Mouse (Mus musculus) neutrophil, adult 5-6 weeks (primary cell): ENCODE results near the gene Sgf29. TPM values are rescaled to one million over a fixed set of nuclear protein-coding genes. Genes with fewer than 3 reads are reported as not detected.

ENCODE experiments used
- ATAC-seq: fragments of 151-379, 151-347 bp; 2 replicates; pipeline ENCODE4 v1.8.0; 2017; ENCODE audit warnings: mild to moderate bottlenecking, moderate TSS enrichment; ENCODE audit not compliant: insufficient number of reproducible peaks, poor library complexity, low FRiP score, severe bottlenecking; ENCODE audit errors: extremely low read depth
- total RNA-seq: library from RNA; stranded (forward); fragments of 200-1000 nt; gene quantifications from 2 replicates; pipeline ENCODE4 v1.2.3, GENCODE M21; 2017

Gene Sgf29
- total RNA-seq = 43.8 and 56.5 TPM in 2 replicates

DNA sequence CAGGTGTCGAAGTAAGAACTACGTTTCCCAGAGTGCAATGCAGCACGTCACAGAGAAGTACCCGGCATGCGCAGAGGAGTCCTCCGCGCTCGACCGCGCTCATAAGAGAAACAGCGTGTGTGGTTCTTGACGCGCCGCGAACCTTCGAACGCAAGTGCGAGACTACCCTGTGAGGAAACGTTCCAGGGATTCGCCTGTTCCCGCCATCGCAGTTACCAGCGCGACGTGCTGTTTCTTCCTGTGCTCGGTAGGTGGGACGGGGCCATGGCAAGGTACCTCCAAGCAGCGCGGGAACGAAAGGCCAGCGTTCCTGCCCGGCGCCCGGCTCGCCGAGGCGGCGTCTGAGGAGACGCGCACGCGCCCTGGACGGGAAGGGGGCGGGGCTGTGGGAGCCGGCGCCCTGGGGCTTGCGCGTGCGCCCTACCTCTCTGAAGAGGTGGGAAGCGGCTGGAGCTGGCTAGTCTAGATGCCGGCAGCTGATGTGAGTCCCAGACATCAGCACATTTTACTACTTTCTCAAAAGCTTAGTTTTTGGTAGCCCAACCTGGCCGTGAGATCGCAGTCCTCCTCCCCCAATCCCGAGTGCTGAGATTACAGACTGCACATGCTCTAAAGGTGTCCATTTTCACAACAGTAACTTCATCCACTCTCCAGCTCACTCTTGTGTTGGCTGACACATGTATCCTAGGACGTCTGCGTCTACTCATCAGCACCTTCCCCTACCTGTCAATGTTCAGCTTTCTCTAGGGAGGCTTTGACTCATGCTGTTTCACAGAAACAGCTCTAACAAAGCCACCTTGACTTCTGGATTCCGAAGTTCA, at the start of gene Sgf29:
Sgf29 (plus strand) TSS at position 79 of the 821 bp plus-strand sequence.
- peak; percentile 93 for ATAC-seq

DNA sequence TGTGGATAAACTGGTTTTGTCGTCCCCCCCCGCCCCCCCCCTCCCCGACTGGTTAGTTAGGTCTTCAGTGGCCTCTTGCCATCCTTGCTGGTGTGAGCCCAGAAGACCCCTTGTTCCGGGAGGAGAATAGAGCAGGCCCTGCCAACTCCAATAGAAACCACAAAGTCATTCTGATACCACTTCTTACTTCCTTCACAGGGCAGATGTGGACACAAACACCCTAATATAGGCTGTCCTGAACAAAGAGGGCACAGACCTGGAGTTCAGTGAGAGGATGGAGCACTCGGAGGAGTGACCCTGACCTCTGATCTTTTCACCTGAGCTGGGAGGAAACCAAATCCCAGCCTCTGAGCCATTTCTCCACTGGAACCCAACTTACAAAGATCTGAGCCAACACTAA, 47.2 kb upstream of the Sgf29 start:
- ATAC-seq = no peak

DNA sequence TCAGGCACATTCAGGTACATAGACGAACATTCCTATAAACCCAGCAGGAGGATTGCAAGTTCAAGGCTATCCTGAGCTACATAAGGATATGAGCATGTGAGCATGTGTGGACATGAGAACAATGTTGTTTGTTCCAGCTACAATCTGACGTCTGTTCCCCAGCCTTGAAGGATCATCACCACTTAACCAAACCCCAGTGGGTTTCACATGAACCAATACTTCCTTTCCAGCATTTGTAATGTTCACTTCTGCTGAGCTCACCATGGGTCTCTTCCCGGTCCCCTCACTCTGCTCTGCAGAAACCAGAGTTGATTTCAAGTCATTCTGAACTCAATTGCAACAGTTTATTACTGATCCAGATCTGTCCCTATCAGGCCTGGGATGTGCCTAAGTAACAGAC, 46.5 kb upstream of the Sgf29 start:
- ATAC-seq = no peak

DNA sequence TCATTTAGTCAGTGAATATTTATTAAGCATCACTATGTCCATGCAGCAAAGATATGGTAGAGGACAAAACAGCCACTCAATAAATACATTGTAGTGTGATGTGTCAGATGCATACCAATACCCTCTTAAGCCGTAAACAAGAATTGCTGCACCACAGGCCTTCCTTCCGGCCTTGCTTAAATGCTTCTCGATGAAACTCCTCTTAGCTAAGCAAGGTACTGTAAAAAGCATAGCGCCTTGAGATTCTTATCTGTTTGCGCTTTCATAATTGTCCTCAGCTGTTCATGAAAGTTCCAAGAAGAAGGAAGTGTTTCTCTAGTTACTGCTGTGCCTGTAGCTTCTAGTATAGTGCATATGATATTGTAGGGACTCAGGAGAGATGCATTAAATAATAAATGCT, 42.5 kb upstream of the Sgf29 start:
- ATAC-seq = no peak

DNA sequence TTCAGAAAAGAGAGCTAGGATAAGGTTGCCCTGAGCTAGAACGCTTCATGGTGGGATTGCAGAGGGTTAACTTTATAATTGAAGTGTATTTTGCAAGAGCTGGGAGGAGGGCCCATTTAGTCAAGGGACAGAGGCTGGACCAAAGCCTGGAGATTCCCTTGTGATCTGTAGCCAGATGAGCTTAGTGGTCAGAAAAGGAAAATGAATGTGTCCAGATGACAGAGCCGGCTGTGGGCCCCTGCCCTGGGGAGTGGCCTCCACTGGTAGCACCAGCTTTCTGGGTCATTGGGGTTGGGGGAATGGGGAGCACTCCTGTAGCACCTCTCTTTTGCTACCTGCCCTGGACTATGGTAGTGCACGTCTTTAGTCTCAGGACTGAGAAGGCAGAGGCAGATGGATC, 42.0 kb upstream of the Sgf29 start:
- ATAC-seq = no peak

DNA sequence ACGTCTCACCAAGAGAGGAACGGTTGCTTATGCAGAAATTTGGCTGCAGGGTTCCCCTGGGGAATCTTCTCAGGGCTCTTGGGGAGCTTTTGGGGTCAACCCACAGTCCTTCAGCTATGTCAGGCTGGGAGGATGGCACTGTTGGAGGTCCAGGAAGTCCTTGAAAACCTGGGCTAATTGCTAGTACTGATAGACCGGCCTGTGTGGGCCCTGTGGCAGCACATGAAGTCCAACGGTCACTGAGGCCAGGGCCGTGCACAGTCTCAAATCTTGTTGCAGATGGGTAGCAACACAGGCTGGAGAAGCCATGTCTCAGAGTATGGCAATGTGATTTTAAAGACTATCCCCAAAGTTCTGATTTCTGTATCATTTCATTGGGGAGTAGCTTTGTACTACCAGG, 41.3 kb upstream of the Sgf29 start:
- ATAC-seq = no peak

DNA sequence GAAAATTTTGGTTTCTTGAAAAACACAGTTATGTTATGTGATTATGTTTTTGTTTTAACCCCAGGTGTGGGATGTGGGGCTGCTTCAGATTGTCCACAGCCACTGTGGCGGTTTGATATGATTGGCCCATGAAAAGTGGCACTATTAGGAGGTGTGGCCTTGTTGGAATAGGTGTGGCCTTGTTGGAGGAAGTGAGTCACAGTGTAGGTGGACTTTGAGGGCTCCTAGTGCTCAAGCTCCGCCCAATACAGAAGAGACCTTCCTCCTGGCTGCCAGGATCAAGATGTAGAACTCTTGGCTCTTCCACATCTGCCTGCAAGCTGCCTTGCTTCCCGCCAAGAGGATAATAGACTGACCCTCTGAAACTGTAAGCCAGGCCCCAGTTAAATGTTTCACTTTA, 36.4 kb upstream of the Sgf29 start:
- no peak for ATAC-seq

DNA sequence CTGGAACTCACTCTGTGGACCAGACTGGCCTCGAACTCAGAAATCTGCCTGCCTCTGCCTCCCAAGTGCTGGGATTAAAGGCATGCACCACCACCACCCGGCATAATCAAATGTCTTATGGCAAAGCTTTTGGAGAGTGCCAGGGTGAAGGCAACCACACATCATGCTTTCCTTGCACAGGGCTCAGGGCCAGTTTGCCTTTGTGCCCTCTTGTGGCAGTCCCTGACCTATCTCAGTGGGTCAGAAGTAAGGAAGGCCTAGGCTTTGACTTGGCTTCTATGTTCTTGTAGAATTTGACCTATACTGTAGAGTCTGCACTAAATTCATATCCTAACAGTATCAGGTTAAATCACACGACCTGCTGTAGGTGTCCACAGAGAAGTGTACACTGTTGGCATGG, 32.4 kb upstream of the Sgf29 start:
- ATAC-seq = no peak

DNA sequence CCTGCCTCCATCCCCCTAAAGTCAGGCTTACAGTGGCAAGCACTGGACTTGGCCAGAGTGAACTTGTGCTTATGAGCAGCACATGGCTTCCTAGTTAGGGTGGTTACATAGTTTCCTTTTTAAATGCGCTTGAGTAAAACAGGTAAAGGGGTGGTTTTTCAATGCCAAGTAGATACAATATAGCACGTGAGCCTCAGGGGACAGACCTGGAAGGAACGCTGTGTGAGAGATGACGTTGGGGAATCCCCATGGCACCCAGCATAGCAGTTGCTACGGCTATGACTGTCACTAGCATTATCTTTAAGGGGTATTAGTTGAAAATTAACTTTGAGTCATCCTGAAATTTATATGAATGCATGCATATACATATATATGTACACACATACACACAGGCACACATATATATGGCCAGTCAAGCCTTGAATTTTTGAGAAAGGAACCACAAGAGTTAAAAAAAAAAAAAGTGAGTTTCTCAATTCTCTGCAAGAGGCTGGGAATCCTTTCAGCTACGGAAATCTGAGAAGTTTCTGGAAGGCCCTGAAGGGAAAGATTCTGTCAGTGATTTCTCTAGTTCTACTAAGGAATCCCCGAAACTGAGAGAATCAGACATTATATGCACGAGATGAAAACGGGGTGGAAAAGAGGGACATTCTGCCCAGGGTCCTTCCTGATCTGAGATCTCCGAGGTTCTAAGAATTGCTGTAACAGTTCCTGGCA, 29.4 kb upstream of the Sgf29 start:
- no peak for ATAC-seq

DNA sequence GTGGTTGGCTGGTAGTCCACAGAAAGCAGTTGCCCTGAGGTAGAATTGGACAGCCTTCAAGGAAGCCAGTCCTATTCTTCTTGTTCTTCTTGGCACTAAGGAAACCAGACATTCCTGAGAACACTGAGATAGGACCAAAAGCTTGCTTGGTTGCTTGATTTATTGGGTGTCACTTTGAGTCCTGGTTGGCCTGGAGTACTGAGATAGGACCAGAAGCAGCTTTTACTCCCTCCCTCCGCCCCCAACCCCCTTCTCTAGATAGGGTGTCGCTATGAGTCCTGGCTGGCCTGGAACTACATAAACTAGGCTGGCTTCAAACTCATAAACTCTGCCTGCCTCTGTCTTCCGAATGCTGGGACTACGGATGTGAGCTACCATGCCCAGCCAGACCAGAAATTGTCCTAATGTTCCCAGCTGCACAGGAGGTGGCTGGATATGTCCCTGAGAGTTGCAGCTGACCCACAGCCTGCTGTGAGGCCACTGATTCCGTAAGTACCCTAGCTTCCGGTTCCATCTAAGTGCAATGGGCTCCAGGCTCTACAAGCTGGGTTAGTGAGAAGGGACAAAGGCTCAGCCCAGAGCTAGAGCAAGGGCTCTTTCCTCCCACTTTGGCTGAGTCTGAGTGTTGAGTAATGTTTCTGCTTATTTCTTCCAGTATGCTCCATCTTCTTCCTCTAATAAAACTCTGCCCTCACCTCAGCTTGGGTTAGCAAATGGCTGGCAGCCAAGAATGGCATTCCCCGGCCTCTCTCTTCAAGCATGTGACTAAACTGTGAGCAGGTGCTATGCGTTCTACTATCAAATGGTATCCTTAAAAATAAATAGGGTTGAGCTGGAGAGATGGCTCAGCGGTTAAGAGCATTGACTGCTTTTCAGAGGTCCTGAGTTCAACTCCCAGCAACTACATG, 27.4 kb upstream of the Sgf29 start:
- ATAC-seq = no peak

DNA sequence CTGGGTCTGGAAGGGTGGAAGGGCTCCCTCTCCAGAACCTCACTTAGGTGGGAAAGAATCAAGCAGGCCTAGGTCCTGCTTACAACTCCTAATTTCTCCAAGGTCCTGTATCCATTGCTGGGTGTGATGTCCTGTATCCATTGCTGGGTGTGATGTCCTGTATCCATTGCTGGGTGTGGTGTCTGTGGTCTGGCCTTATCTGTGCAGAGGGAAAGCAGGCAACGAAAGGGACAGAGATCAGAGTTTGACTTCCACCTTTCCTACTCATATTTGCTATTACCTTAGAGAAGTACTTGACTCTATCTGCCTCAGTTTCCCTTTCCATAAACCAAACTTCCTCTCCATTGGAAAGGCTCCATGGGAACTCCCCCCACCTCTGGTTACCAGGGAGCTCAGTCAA, 25.7 kb upstream of the Sgf29 start:
- no peak for ATAC-seq

DNA sequence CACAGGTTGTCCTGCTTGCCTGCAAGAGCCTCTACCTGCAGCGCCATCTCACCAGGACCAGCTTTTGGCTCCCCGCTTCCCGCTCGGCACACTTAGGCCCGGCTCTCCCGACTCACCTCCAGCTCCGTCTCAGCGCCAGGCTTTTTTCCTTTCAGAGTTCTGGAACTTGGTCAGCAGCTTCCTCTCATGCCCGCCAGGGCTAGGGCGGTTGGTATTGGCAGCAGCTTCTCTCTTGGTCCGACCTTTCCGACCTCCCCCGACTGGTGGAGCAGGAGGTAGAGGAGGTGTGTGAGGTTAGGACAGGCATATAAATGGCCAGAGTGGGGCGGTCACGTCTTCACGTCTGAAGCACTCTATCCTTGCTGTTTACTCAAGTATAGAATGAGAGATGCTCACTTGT, 24.3 kb upstream of the Sgf29 start:
- ATAC-seq = no peak

DNA sequence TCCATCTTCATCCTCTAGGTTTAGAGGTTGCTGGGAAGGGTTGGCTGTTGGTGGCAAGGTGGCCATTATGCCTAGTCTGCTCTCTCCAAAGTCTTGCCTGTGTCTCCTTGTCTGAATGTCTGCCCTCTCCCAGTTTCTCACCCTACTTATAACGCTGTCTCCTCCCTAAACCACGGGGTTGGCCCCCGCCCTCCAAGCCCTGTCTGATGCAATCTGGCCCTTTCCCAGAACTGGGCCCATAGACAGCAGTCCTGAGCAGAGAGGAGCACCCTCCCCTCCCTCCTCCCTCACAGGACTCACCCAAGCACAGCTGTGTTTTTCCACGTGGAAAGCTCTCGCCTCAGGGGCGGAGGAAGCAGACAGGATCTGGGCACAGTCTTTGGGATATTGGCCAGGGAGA, 23.7 kb upstream of the Sgf29 start:
- ATAC-seq = no peak

DNA sequence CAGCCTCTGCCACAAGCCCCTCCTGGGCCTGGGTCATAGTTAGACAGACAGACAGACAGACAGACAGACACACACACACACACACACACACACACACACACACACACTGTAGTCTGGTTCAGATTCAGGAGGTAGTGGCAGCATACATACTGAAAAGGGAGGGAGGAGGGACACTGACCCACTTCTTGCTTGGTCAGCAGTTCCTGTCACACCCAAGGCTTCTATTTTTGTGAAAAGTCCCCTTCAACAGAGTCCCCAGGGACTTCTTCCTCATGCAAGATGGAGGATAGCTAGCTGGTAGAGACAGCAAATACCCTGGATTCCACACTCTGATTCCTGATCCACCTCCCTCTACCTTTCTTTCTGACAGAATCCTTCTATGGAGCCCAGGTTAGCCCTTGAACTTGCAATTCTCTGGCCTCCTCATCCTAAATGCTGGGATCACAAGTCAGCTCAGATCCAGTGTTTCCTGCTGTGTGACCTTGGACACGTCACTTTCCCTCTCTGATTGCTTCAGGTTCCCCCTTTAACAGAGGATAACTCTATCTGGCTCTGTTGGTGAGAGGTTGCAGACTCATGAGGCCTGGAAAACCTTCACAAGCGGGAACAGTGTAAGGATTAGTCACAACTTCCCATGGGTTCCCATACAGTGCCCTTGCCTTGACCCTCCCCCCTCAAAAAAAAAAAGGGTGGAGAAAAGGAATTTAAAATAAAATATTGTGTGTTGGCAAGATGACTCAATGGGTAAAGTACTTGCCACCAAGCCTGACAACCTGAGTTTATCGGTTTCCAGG, 23.1 kb upstream of the Sgf29 start:
- ATAC-seq = no peak

DNA sequence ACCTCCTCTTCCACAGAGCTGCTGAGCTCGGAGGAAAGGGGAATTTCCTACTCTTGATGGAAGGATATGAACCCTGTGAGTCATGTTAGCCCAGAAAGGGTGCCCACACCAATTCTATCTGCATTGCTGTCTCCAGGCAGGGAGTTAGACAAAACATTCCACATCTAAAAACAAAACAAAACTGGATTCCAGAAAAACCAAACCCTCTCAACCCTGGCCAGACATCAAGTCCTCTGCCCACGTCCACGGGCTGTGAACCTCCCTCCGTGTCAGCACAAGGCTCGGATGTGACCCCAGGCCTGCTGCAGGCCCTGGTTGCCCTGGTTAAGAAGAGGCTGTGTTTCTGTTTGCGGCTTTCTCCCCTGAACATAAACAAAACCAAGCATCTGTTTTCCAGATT, 21.0 kb upstream of the Sgf29 start:
- ATAC-seq = no peak

DNA sequence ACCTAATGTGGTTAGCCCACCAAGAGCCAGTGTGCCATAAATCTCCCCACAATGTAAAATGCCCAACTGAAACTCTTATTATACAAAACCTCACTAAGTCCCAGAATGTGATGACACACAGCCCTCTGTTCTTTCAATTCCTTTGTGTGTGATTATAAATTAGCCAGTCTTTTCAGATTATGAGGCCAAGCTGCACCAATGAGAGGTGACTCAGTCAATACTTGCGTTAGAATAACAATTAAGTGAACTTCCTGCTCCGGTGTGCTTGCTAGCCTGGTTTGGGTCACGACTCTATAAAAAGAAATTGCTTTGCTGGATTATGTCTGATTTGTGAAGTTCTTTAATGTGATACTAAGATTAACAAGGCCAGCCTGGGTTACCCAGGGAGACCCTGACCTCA, 19.2 kb upstream of the Sgf29 start:
- no peak for ATAC-seq

DNA sequence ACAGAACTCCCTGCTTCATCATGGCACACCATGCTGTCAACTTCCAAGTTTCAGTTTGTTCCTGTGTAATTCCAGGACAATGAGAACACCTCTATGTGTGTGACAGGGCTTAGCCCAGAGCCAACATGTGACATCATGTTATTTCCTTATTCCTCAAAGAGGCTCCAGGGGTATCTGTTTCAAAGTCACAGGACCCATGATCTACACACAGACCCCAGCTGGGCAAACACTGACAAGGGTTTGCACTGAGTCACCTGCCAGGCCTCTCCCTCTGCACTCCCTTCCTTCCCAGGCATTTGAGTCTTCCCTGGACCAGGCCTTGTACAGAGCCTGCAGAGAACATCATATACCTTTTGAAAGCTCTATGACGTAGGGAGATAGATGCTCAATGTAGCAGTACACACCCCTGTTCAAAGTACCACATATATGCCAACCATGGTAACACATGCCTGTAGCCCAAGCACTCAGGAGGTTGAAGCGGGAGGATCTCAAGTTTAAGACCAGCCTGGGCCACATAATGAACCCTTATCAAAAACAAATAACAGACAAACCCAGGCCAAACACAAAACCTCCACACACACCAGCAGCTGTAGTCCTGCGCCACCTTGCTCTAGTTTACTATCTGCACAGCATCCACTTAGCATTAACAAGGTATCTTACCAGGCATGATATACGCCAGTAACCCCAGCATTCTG, 18.1 kb upstream of the Sgf29 start, which contains the start of gene Nupr1:
Nupr1 (minus strand) TSS at position 38 of the 695 bp plus-strand sequence.
- ATAC-seq = no peak

DNA sequence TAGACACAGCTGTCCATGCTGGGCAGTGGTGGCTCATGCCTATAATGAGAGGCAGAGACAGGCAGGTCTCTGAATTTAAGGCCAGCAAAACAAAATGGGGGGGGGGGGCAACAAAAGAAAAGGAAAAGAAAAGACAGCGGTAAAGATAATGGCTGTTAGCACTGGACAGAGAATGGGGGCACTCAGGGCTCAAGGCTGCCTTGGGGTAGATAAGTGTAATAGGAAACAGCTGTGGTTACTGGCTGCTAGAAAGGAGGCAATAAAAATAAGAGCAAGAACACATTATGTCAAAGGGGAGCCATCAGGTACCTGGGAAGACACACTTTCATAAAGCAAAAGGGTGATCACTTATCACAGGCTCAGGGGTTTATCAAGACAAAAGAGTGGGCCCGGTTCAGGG, 16.6 kb upstream of the Sgf29 start:
- ATAC-seq = no peak
